Mouse (Mus musculus): ENCODE measurements at regions not wholly inside any gene's neighbourhood (a gene's known extent, or its start where the extent isn't known, plus 50 kb on each side); places are given as distances from the start of the nearest gene placed in this dataset.

DNA sequence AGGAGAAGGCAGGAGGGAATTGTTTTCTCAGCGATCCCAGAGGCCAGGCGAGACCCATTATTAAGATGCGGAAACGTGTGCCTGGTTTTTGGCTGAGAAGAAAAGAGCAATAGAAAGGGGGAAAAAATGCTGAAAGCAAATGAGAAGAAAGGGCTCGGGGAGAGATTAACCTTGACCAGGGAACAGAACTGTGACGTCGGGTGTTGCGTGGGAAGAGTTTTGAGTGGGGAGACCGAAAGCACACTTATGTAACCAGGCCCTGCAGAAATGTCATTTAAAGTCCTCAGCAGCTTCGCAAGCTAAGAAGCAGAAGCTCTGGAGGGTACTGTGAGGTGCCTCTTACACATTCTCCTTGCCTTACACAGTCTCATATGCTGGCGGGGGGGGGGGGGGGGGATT is 111.0 kb upstream of the Frmd6 start:
- Histone ChIP-seq H3K27me3 (ENCODE audit: control insufficient read depth, insufficient read depth, insufficient read length) (no peaks in the 10 kb centered on the region), H3ac (ENCODE audit: control insufficient read depth, insufficient read length, low read depth) (no peak overlapping the region), H3K79me2 (ENCODE audit: control insufficient read depth, insufficient read depth) (no peaks in the 10 kb centered on the region), H3K36me3 (ENCODE audit: control insufficient read depth, insufficient read depth) (no peaks in the 10 kb centered on the region), H3K4me3 (ENCODE audit: insufficient read depth, poor library complexity, severe bottlenecking) (no peak overlapping the region), H3K79me3 (ENCODE audit: low read depth) (no peaks in the 10 kb centered on the region)
- TF ChIP-seq USF1 (IDR thresholded peaks at IDR 0.05; ENCODE audit: low read depth) (no peak), MYOD1 (IDR thresholded peaks at IDR 0.05; ENCODE audit: control insufficient read depth, insufficient read length, low read depth) (no peak), FOSL1 (IDR thresholded peaks at IDR 0.05; ENCODE audit: insufficient read depth, low read length, poor library complexity, severe bottlenecking) (no peak), MYOG (IDR thresholded peaks at IDR 0.05; ENCODE audit: control insufficient read depth, extremely low read depth, insufficient read length) (no peak), CEBPB (IDR thresholded peaks at IDR 0.05; ENCODE audit: low read depth) (no peak), CTCF (IDR thresholded peaks at IDR 0.05; ENCODE audit: control insufficient read depth, insufficient read depth, insufficient read length) (no peak), MAX (IDR thresholded peaks at IDR 0.05) (no peak)

DNA sequence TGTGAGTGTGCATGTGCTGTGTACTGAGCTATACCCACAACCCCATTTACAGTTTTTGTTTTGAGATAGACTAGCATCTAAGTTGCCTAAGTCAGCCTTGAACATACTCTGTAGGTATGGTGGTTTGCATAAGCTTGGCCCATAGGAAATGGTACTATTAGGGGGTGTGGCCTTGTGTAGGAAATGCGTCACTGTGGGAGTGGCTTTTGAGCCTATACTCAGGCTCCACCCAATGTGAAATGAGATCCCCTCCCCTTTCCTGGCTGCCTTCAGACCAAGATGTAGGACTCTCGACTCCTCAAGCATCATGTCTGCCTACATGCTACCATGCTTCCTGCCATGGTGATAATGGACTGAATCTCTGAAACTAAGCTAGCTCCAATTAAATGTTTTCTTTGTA is 109.5 kb upstream of the Frmd6 start:
- Histone ChIP-seq H3K4me3 (ENCODE audit: insufficient read depth, poor library complexity, severe bottlenecking) (no peak overlapping the region), H3K79me2 (ENCODE audit: control insufficient read depth, insufficient read depth) (no peaks in the 10 kb centered on the region), H3K36me3 (ENCODE audit: control insufficient read depth, insufficient read depth) (no peaks in the 10 kb centered on the region), H3ac (ENCODE audit: control insufficient read depth, insufficient read length, low read depth) (no peak overlapping the region), H3K79me3 (ENCODE audit: low read depth) (no peaks in the 10 kb centered on the region), H3K27me3 (ENCODE audit: control insufficient read depth, insufficient read depth, insufficient read length) (no peaks in the 10 kb centered on the region)
- TF ChIP-seq MYOD1 (IDR thresholded peaks at IDR 0.05; ENCODE audit: control insufficient read depth, insufficient read length, low read depth) (no peak), MYOG (IDR thresholded peaks at IDR 0.05; ENCODE audit: control insufficient read depth, extremely low read depth, insufficient read length) (no peak), CEBPB (IDR thresholded peaks at IDR 0.05; ENCODE audit: low read depth) (no peak)

- Histone ChIP-seq H3K79me3 (ENCODE audit: low read depth) (no peaks in the 10 kb centered on the region), H3ac (ENCODE audit: control insufficient read depth, insufficient read length, low read depth) (no peak overlapping the region), H3K27me3 (ENCODE audit: control insufficient read depth, insufficient read depth, insufficient read length) (no peaks in the 10 kb centered on the region), H3K36me3 (ENCODE audit: control insufficient read depth, insufficient read depth) (no peaks in the 10 kb centered on the region), H3K4me3 (ENCODE audit: insufficient read depth, poor library complexity, severe bottlenecking) (no peak overlapping the region), H3K79me2 (ENCODE audit: control insufficient read depth, insufficient read depth) (no peaks in the 10 kb centered on the region)
- TF ChIP-seq MYOD1 (IDR thresholded peaks at IDR 0.05; ENCODE audit: control insufficient read depth, insufficient read length, low read depth) (no peak), FOSL1 (IDR thresholded peaks at IDR 0.05; ENCODE audit: insufficient read depth, low read length, poor library complexity, severe bottlenecking) (no peak), MAX (IDR thresholded peaks at IDR 0.05) (no peak), CEBPB (IDR thresholded peaks at IDR 0.05; ENCODE audit: low read depth) (no peak), MYOG (IDR thresholded peaks at IDR 0.05; ENCODE audit: control insufficient read depth, extremely low read depth, insufficient read length) (no peak), USF1 (IDR thresholded peaks at IDR 0.05; ENCODE audit: low read depth) (no peak), CTCF (IDR thresholded peaks at IDR 0.05; ENCODE audit: control insufficient read depth, insufficient read depth, insufficient read length) (no peak)
Observed at GRCm38 (mm10) chr12:70718602-70719001, 106.7 kb upstream of the Frmd6 start.

DNA sequence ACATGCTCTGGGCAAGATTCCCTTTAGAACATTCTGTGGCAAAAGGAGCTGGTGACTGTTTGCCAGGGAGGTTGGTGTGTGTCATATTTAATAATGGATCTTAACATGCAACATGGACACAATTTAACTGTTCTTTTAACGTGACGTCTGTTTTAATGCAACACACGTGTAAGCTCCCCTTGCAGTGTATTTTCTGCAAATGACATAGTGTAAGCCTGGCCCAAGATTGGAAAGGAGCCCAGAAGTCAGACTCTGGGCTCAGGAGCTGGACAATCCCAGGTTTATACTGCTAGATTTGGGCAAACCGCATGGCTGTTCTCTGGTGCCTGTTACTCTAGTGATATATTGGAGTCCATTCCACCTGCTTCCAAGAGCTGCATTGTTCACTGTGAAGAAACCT is 106.1 kb upstream of the Frmd6 start:
- Histone ChIP-seq H3K79me2 (ENCODE audit: control insufficient read depth, insufficient read depth) (no peaks in the 10 kb centered on the region), H3K36me3 (ENCODE audit: control insufficient read depth, insufficient read depth) (no peaks in the 10 kb centered on the region), H3K27me3 (ENCODE audit: control insufficient read depth, insufficient read depth, insufficient read length) (no peaks in the 10 kb centered on the region), H3K79me3 (ENCODE audit: low read depth) (no peaks in the 10 kb centered on the region), H3ac (ENCODE audit: control insufficient read depth, insufficient read length, low read depth) (no peak overlapping the region), H3K4me3 (ENCODE audit: insufficient read depth, poor library complexity, severe bottlenecking) (no peak overlapping the region)
- no peak for TF ChIP-seq MYOG (IDR thresholded peaks at IDR 0.05; ENCODE audit: control insufficient read depth, extremely low read depth, insufficient read length)

- Histone ChIP-seq H3ac (ENCODE audit: control insufficient read depth, insufficient read length, low read depth) (no peak overlapping the region), H3K4me3 (ENCODE audit: insufficient read depth, poor library complexity, severe bottlenecking) (no peak overlapping the region), H3K79me2 (ENCODE audit: control insufficient read depth, insufficient read depth) (no peaks in the 10 kb centered on the region), H3K79me3 (ENCODE audit: low read depth) (no peaks in the 10 kb centered on the region), H3K27me3 (ENCODE audit: control insufficient read depth, insufficient read depth, insufficient read length) (no peaks in the 10 kb centered on the region), H3K36me3 (ENCODE audit: control insufficient read depth, insufficient read depth) (no peaks in the 10 kb centered on the region)
- TF ChIP-seq MYOG (IDR thresholded peaks at IDR 0.05; ENCODE audit: control insufficient read depth, extremely low read depth, insufficient read length): no peak
- TF ChIP-seq CEBPB (IDR thresholded peaks at IDR 0.05; ENCODE audit: low read depth): peak; percentile 27
- no peak for TF ChIP-seq MAX (IDR thresholded peaks at IDR 0.05)
- peak; percentile 37 for TF ChIP-seq FOSL1 (IDR thresholded peaks at IDR 0.05; ENCODE audit: insufficient read depth, low read length, poor library complexity, severe bottlenecking)
Observed at GRCm38 (mm10) chr12:70720178-70720894, 105.0 kb upstream of the Frmd6 start.

GRCm38 (mm10) chr12:70725326-70725725 is 100.0 kb upstream of the Frmd6 start:
- H3K27me3 ChIP-seq (ENCODE audit: control insufficient read depth, insufficient read depth, insufficient read length): no peaks in the 10 kb centered on the region
- H3K4me3 ChIP-seq (ENCODE audit: insufficient read depth, poor library complexity, severe bottlenecking): no peak overlapping the region
- no peaks in the 10 kb centered on the region for H3K79me3 ChIP-seq (ENCODE audit: low read depth)
- H3K36me3 ChIP-seq (ENCODE audit: control insufficient read depth, insufficient read depth): no peaks in the 10 kb centered on the region
- H3K79me2 ChIP-seq (ENCODE audit: control insufficient read depth, insufficient read depth): no peaks in the 10 kb centered on the region
- TF ChIP-seq USF1 (IDR thresholded peaks at IDR 0.05; ENCODE audit: low read depth): no peak
- TF ChIP-seq MYOG (IDR thresholded peaks at IDR 0.05; ENCODE audit: control insufficient read depth, extremely low read depth, insufficient read length): no peak
- TF ChIP-seq MAX (IDR thresholded peaks at IDR 0.05): no peak
- no peak for TF ChIP-seq FOSL1 (IDR thresholded peaks at IDR 0.05; ENCODE audit: insufficient read depth, low read length, poor library complexity, severe bottlenecking)
- no peak for TF ChIP-seq MYOD1 (IDR thresholded peaks at IDR 0.05; ENCODE audit: control insufficient read depth, insufficient read length, low read depth)
- TF ChIP-seq CTCF (IDR thresholded peaks at IDR 0.05; ENCODE audit: control insufficient read depth, insufficient read depth, insufficient read length): no peak
- no peak for TF ChIP-seq CEBPB (IDR thresholded peaks at IDR 0.05; ENCODE audit: low read depth)
- H3ac ChIP-seq (ENCODE audit: control insufficient read depth, insufficient read length, low read depth): no peak overlapping the region

All from C2C12 (cell line).